Mouse (Mus musculus): ENCODE measurements around the gene Pold1. TPM values are rescaled to one million over a fixed set of nuclear protein-coding genes. Genes with fewer than 3 reads are reported as not detected.

The Pold1 gene
- total RNA-seq, 4 experiments from 2014 or later, result 10.5 to 13.8 (median 12.8) TPM

- no peak for DNase-seq (ENCODE audit: low spot score in 2 of 2)
Measured at GRCm38 (mm10) chr7:44526414-44527154, 22.1 kb downstream of the Pold1 start.

- no peak for DNase-seq (ENCODE audit: low spot score in 2 of 2)
Measured at GRCm38 (mm10) chr7:44525126-44525832, 23.4 kb downstream of the Pold1 start.

GRCm38 (mm10) chr7:44524502-44524901, 24.1 kb downstream of the Pold1 start, which contains the start of gene Mybpc2:
Gene Mybpc2, minus strand, starts transcription at chr7:44524656.
- no peak for DNase-seq (ENCODE audit: low spot score in 2 of 2)

GRCm38 (mm10) chr7:44523056-44523455, 25.6 kb downstream of the Pold1 start:
- DNase-seq (ENCODE audit: low spot score in 2 of 2), result no peak

- no peak for DNase-seq (ENCODE audit: low spot score in 2 of 2)
Measured at GRCm38 (mm10) chr7:44521710-44522109, 26.9 kb downstream of the Pold1 start.

- no peak for DNase-seq (ENCODE audit: low spot score in 2 of 2)
Measured at GRCm38 (mm10) chr7:44520990-44521389, 27.7 kb downstream of the Pold1 start.

- no peak for DNase-seq (ENCODE audit: low spot score in 2 of 2)
Measured at GRCm38 (mm10) chr7:44519240-44519913, 29.3 kb downstream of the Pold1 start.

DNA sequence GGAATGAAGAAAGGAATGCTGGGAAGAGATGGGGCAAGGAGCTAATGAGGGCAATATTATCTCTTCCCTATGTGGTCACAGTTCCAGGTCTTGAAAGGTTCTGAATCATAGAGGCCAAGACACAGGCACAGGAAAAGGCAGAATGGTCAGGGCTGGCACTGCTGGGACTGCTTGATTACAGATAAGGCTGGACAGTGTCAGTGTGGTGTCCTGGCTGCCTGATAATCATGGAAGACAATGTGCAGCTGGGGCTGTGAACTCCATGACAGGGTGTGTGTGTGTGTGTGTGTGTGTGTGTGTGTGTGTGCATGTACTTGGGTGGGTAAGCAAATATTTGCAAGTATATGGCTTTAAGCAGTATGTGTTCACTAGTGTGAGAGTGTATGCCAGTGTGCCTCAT, 41.2 kb downstream of the Pold1 start:
- DNase-seq (ENCODE audit: low spot score in 2 of 2), result no peak

- no peak for DNase-seq (ENCODE audit: low spot score in 2 of 2)
Measured at GRCm38 (mm10) chr7:44501563-44502115, 47.0 kb downstream of the Pold1 start.

- no peak for DNase-seq (ENCODE audit: low spot score in 2 of 2)
Measured at GRCm38 (mm10) chr7:44500046-44500445, 48.6 kb downstream of the Pold1 start.

- DNase-seq (ENCODE audit: low spot score in 2 of 2), result no peak
Measured at GRCm38 (mm10) chr7:44498922-44499321, 49.7 kb downstream of the Pold1 start.

GRCm38 (mm10) chr7:44497361-44498055, 51.1 kb downstream of the Pold1 start:
- DNase-seq (ENCODE audit: low spot score in 2 of 2), result no peak

DNA sequence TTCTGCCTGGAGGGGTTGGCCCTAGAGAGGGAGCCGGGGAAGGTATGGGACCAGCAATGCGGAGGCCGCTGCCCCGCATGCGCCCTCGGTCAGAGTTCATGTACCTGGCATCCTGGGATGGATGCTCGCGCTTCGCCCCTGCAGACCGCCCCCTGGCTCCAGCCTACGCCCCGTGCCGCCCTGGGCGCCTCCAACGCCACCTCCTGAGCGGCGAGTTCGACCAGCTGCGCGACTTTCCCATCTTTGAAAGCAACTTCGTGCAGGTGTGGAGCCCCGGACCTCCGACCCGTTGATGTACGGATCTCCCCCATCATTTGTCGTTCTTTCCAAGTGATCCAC, 51.9 kb downstream of the Pold1 start:
- DNase-seq (ENCODE audit: low spot score in 2 of 2), result no peak

DNA sequence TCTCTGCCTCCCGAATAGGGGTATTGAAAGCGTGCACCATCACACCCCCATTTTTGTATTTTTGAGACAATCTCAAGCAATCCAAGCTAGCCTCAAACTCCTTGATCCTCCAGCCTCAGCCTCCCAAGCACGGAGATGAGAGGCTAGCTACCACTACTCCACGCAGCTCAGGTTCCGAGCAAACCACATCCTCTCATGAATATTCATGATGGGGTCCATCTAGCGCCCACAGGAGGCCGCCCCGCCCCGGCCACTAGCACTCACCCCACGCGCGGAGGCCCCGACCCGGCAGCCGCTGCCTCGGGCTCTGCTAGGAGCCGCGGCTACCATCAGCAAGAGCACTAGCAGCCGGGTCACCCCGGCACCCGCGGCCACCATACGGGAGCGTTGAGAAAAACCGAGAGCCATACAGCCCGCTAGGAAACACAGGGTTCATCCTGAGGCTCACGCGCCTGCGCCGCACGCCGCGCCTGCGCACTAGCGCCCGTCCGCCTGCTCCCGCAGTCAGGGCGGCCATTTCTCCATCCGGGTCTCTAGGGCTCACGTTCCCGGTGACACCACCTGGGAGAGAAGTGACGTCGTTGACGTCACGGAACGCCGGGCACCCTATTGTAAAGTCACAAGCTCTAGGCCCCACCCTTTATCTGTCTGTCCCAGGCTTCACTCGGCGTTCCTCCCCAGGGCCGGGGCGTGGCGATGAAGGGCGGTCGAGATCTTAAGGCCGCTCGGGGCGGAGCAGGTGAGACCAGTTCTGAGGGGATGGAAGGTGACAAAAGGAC, 52.5 kb downstream of the Pold1 start, which contains the start of the genes Emc10 and Fam71e1:
Emc10 (minus strand) TSS at position 538 of the 779 bp plus-strand sequence.
Fam71e1 (plus strand) TSS at position 590 of the 779 bp plus-strand sequence.
- peak; percentile 97 to 99 for DNase-seq (ENCODE audit: low spot score in 2 of 2)

GRCm38 (mm10) chr7:44495086-44495485, 53.6 kb downstream of the Pold1 start:
- no peak for DNase-seq (ENCODE audit: low spot score in 2 of 2)

DNA sequence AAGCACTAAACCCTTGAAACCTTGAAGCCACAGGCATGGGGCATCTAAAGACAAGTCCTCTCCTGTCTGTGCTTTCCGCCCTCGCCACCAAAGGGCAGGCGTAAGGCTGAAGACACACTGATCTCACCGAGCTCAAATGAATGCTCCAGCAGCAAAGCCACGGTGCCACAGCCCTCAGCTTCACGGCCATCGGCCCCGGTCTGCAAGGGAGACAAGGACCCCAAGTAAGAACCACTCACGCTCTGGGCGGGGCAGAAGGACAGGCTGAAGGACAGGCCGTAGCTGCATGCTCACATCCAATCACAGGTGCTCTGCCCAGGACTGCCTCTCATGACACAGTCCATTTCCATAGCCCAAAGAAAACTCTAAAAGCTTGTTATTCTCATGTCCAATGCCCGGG, 54.0 kb downstream of the Pold1 start:
- DNase-seq (ENCODE audit: low spot score in 2 of 2), result no peak

DNA sequence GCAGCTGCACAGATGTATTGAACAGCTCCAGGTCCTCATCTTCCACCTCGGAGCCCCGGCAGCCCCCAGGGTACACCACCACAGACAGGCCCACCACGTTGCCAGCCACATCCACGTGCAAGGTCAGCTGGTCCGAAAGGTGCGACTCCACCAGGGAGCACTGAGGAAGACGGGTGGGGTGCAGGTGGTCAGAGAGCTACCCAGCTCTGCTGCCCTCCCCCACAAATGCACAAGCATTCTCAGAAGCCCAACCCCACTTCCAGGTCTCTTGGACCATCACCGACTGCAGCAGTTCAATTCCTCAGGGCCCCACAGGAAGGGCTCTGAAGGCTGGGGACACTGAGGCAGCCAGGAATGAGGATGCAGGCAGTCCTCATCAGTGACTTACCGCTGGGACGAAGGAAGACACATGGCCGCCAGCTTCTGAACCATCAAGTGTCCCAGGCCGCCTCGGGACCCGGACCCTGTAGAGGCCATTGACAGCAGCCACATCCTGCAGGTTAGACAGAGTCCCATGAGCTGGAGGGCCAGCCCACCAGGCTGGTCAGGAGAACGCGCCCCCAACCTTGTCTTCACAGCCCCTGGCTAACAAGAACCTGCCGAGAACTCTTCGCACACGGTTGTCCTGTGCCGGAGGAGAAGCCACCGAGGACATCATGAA, 56.4 kb downstream of the Pold1 start:
- no peak for DNase-seq (ENCODE audit: low spot score in 2 of 2)

- DNase-seq (ENCODE audit: low spot score in 2 of 2), result no peak
Measured at GRCm38 (mm10) chr7:44491391-44491790, 57.3 kb downstream of the Pold1 start.

GRCm38 (mm10) chr7:44490281-44490680, 58.4 kb downstream of the Pold1 start:
- DNase-seq (ENCODE audit: low spot score in 2 of 2), result no peak

DNA sequence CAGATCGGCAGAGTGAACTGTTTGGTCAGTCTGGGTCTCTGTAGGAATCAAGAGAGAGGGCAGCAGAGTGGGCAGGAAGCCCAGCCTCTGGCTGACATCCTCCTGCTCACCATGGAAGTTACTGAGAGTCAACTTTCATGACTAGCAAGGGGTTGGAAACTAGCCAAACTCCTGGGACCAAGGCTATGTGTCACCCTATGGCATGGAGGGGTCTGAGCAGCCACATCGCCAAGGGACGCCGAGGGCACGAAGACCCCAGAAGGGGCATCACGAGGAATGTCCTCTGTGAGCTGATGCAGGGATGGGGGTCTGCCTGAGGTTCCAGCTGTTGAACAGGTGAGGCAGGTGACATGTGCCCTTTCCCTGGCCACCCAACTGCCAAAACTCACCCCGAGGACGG, 60.1 kb downstream of the Pold1 start:
- DNase-seq (ENCODE audit: low spot score in 2 of 2), result no peak
